8 mouse cellular contexts compared by ENCODE assay signal in genomic region chr10:100629762-100630438, GRCm38 (mm10). TPM values are rescaled to one million over a fixed set of nuclear protein-coding genes. Genes with fewer than 3 reads are reported as not detected.
DNase-seq lines count a peak whose midpoint lies in the region; ATAC-seq and TF ChIP-seq lines count a peak whose summit lies in the region.

No protein-coding gene starts in this region.

- peak; percentile 71 for TF ChIP-seq CTCF in kidney, adult 2 months (conservative IDR thresholded peaks at IDR 0.05; ENCODE audit: insufficient read depth, insufficient read length, low read depth, low read length)

- H3K9me3 ChIP-seq in limb, embryonic 13.5 days, result no peaks in the 10 kb centered on the region; the same call in 1 of the 2 replicates
- H3K9me3 ChIP-seq in midbrain, embryonic 15.5 days, result no peaks in the 10 kb centered on the region
- H3K9me3 ChIP-seq in stomach, embryonic 16.5 days (replicated peaks; ENCODE audit: control insufficient read depth, low read length), result no peaks in the 10 kb centered on the region

- H3K9ac ChIP-seq in limb, embryonic 13.5 days, result no peak overlapping the region
- H3K9ac ChIP-seq in midbrain, embryonic 15.5 days, result 0 out of 2 replicates have a peak overlapping the region, but pooled peaks have one; percentile 17
- H3K9ac ChIP-seq in stomach, embryonic 16.5 days (ENCODE audit: low read length), result no peak overlapping the region

- no peak for ATAC-seq in limb, embryonic 13.5 days (ENCODE audit: low FRiP score, low read depth)
- peak; percentile 87 for ATAC-seq in midbrain, embryonic 15.5 days (replicated peaks)
- no peak for ATAC-seq in stomach, embryonic 16.5 days (ENCODE audit: insufficient read depth, low FRiP score)

- no peaks in the 10 kb centered on the region for H3K4me1 ChIP-seq in kidney, adult 2 months (ENCODE audit: control insufficient read depth, insufficient read depth, low read length)
- H3K4me1 ChIP-seq in limb, embryonic 13.5 days, result no peaks in the 10 kb centered on the region
- 0 out of 2 replicates have a peak, but pooled peaks cover 2% of the 10 kb centered on the region for H3K4me1 ChIP-seq in midbrain, embryonic 15.5 days
- no peaks in the 10 kb centered on the region for H3K4me1 ChIP-seq in stomach, embryonic 16.5 days (ENCODE audit: control insufficient read depth, insufficient read depth, low read length)

- DNase-seq in 3134 (ENCODE audit: extremely low read depth, insufficient read length, low spot score), result peak; percentile 37
- peak; percentile 58 for DNase-seq in Muller cell, postnatal 12 days (ENCODE audit: inconsistent ontology term)
- peak; percentile 70 to 81 for DNase-seq in cerebellum, postnatal 25 days
- peak; percentile 15 to 36 for DNase-seq in frontal cortex, postnatal 25 days (ENCODE audit: low spot score in 2 of 2)
- DNase-seq in kidney, adult 2 months, result peak; percentile 33

- H3K4me3 ChIP-seq in kidney, adult 2 months (ENCODE audit: insufficient read depth, low read depth, low read length), result no peak overlapping the region
- 0 out of 2 replicates have a peak overlapping the region, but pooled peaks have one; percentile 15 for H3K4me3 ChIP-seq in limb, embryonic 13.5 days
- H3K4me3 ChIP-seq in midbrain, embryonic 15.5 days, result peak overlapping the region; percentile 13
- H3K4me3 ChIP-seq in stomach, embryonic 16.5 days (replicated peaks; ENCODE audit: low read length), result peak overlapping the region; percentile 23; the same call in 1 of the 2 replicates

- H3K36me3 ChIP-seq in kidney, adult 2 months (ENCODE audit: control insufficient read depth, insufficient read depth, low read length), result no peaks in the 10 kb centered on the region
- H3K36me3 ChIP-seq in limb, embryonic 13.5 days, result no peaks in the 10 kb centered on the region
- H3K36me3 ChIP-seq in midbrain, embryonic 15.5 days (replicated peaks), result no peaks in the 10 kb centered on the region
- no peaks in the 10 kb centered on the region for H3K36me3 ChIP-seq in stomach, embryonic 16.5 days (ENCODE audit: control insufficient read depth, insufficient read depth, low read length)

- H3K27me3 ChIP-seq in kidney, adult 2 months (replicated peaks; ENCODE audit: control insufficient read depth, insufficient read depth, low read length), result no peaks in the 10 kb centered on the region
- no peaks in the 10 kb centered on the region for H3K27me3 ChIP-seq in limb, embryonic 13.5 days
- H3K27me3 ChIP-seq in midbrain, embryonic 15.5 days (replicated peaks), result no peaks in the 10 kb centered on the region
- H3K27me3 ChIP-seq in stomach, embryonic 16.5 days (ENCODE audit: control insufficient read depth, insufficient read depth, low read length), result no peaks in the 10 kb centered on the region

- H3K27ac ChIP-seq in kidney, adult 2 months (ENCODE audit: insufficient read depth, low read depth, low read length), result no peak overlapping the region
- H3K27ac ChIP-seq in limb, embryonic 13.5 days, result no peak overlapping the region
- peak overlapping the region; percentile 80 for H3K27ac ChIP-seq in midbrain, embryonic 15.5 days
- H3K27ac ChIP-seq in stomach, embryonic 16.5 days (ENCODE audit: low read length), result no peak overlapping the region

- no peak for TF ChIP-seq POLR2A in kidney, adult 2 months (IDR thresholded peaks at IDR 0.05; ENCODE audit: low read depth, low read length)

- peak overlapping the region; percentile 41 for H3K4me2 ChIP-seq in limb, embryonic 13.5 days (replicated peaks)
- H3K4me2 ChIP-seq in midbrain, embryonic 15.5 days, result peak overlapping the region; percentile 37
- H3K4me2 ChIP-seq in stomach, embryonic 16.5 days (ENCODE audit: low read depth, low read length), result peak overlapping the region; percentile 46

- WGBS in kidney, adult 2 months, result 23% methylated on average over 20 of the region's 20 CpGs
- 32% methylated on average over 20 of the region's 20 CpGs for WGBS in limb, embryonic 13.5 days
- 19% methylated on average over 20 of the region's 20 CpGs for WGBS in midbrain, embryonic 15.5 days
- 21% methylated on average over 20 of the region's 20 CpGs for WGBS in stomach, embryonic 16.5 days

RNA-seq across cellular contexts. Expression of gene 1700017N19Rik, which starts 39.6 kb away (rescaled TPM):
- polyA plus RNA-seq in kidney, adult 2 months (2012; rRNA removed), result not detected in 2 replicates
- polyA plus RNA-seq in limb, embryonic 13.5 days (2015; fragmentation: Nextera tagmentation; extraction: Ambion mirVana), result not detected in 2 replicates
- polyA plus RNA-seq in midbrain, embryonic 15.5 days (2015; fragmentation: Nextera tagmentation; extraction: Ambion mirVana), result 0.15 TPM in 1 of 2 replicates, not detected in the other
- not detected in 2 replicates for polyA plus RNA-seq in stomach, embryonic 16.5 days (2015; fragmentation: Nextera tagmentation; extraction: Ambion mirVana)

RNA-seq across cellular contexts. Expression of gene 4930430F08Rik, which starts 39.7 kb away (rescaled TPM):
- 11.5 and 14.1 TPM in 2 replicates for polyA plus RNA-seq in kidney, adult 2 months (2012; rRNA removed)
- polyA plus RNA-seq in limb, embryonic 13.5 days (2015; fragmentation: Nextera tagmentation; extraction: Ambion mirVana), result 7.9 and 9.0 TPM in 2 replicates
- polyA plus RNA-seq in midbrain, embryonic 15.5 days (2015; fragmentation: Nextera tagmentation; extraction: Ambion mirVana), result 13.9 and 14.2 TPM in 2 replicates
- polyA plus RNA-seq in stomach, embryonic 16.5 days (2015; fragmentation: Nextera tagmentation; extraction: Ambion mirVana), result 7.2 and 7.9 TPM in 2 replicates

Comparison
In these comparisons a context has a peak if more than half of its experiments do, and no peak if none do; other contexts are left out.
1. DNase-seq: peak in every context shown above with its lines; median percentile 76 in cerebellum, postnatal 25 days; 58 in Muller cell, postnatal 12 days; 37 in 3134; 33 in kidney, adult 2 months; 26 in frontal cortex, postnatal 25 days.